Mouse (Mus musculus) mouse embryonic stem cell (cell line): ENCODE results near the gene Zmiz2.
"Not testable (repeated sequence)": the region's sequence is repeated elsewhere in the genome, so short reads cannot be mapped to it uniquely, and the experiment has no call there.

ENCODE experiments used
- in situ Hi-C, 2 experiments: fragments of 300-500 bp; cut with MboI; formaldehyde crosslinking; loops; 1 replicate in 1 of 2; 3 replicates in 1 of 2; pipeline ENCODE4 v1.14.3; 2019 to 2020; ENCODE audit warnings: low sequenced_read_pairs in 2 of 2, low pct_unique_long_range_greater_than_20kb in 1 of 2, mixed read lengths in 1 of 2; ENCODE audit not compliant: unreplicated experiment in 1 of 2

The Zmiz2 gene

DNA sequence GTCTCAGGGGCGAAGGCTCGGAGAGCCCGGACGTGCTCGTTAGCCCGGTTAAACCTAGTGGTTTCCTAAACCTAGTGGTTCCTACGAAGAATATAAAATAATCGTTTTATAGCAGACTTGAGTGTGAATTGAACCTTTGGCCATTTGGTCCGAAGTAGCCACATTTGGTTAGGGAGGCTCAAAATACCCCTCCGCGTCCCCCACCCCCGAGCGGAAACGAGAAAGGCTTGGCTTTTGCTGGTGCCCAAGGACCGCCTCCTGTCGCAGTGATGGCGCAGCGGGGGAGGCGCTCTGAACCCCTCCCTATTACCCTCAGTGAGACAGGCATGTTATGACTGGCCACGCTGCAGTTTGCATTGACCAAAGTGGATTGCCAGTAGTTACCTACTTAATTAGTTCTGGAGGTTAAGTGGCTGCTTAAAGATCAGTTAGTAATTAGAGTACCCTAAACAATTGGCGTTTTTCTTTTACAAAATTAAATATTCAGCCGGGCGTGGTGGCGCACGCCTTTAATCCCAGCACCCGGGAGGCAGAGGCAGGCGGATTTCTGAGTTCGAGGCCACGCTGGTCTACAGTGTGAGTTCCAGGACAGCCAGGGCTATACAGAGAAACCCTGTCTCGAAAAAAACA, 27.6 kb downstream of the Zmiz2 start:
- in situ Hi-C loops: no loop called here

DNA sequence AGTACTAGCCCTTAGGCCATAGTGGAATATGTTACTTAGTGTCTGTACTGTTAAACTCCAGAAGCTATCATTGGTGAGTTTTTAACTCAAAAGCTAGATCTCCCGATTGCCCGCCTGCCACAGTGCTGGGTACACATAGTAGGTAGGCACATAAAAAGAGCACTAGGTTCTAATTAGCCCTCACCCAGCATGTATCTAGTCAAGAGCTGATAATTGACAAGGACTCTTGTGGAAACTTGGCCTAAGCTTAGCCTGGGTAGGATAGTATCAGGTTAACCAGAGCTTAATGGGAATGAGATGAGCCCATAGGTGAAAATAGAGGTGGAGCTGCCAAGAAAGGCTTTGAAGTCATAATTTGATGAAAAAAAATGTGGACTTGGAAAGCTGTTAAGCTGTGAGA, 28.2 kb downstream of the Zmiz2 start:
- in situ Hi-C loops: no loop called here

DNA sequence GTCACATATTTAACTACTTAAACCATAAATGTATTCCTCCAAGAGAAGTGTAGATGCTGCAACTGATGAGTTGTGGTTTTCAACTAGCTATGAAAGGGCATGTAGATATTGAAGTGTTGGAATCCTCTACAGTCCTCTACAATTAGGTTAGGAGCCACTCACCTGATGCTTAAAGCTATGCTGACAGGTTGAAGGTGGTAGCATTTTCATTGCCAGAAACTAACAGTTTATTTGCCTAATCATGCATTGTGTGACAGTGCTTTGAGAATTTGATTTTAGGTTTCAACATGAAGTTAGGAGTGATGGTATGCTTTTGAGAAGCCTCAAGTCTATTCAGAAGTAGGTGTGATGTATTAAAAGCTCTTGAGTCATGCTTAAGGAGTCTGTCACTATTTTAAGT, 28.6 kb downstream of the Zmiz2 start:
- in situ Hi-C loops: no loop called here

- in situ Hi-C loops: no loop called here
Measured at GRCm38 (mm10) chr11:6418751-6419150, 29.9 kb downstream of the Zmiz2 start.

GRCm38 (mm10) chr11:6419156-6419555, 30.3 kb downstream of the Zmiz2 start:
- in situ Hi-C loops: not testable (repeated sequence)

- in situ Hi-C loops: no loop called here
Measured at GRCm38 (mm10) chr11:6420283-6420703, 31.4 kb downstream of the Zmiz2 start.

- in situ Hi-C loops: no loop called here
Measured at GRCm38 (mm10) chr11:6420722-6421350, 32.0 kb downstream of the Zmiz2 start.

GRCm38 (mm10) chr11:6430186-6430585, 41.3 kb downstream of the Zmiz2 start:
- in situ Hi-C loops: no loop called here

GRCm38 (mm10) chr11:6436442-6436841, 47.6 kb downstream of the Zmiz2 start:
- in situ Hi-C loops: no loop called here

GRCm38 (mm10) chr11:6437667-6438066, 48.8 kb downstream of the Zmiz2 start:
- in situ Hi-C loops: no loop called here

- in situ Hi-C loops: no loop called here
Measured at GRCm38 (mm10) chr11:6440171-6440570, 51.3 kb downstream of the Zmiz2 start.

- in situ Hi-C loops: no loop called here
Measured at GRCm38 (mm10) chr11:6442566-6442965, 53.7 kb downstream of the Zmiz2 start.

GRCm38 (mm10) chr11:6443102-6443501, 54.2 kb downstream of the Zmiz2 start:
- in situ Hi-C loops: no loop called here

DNA sequence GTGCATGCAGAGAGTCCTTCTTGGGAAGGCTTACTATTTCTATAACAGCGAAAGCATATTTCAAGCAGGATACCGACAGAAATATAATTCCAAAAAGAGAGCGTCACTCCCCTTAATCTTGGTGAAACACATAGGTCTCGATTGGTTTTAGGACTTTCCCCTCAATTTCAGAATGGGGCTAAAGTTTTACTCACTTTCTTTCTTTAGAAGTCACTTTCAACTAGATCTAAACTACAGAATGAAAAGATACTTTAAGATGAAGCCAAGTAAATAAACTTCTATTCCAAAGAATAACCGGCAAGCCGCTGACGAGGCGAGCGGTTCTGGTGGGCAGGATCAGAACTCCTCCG, 54.8 kb downstream of the Zmiz2 start:
- in situ Hi-C loops: no loop called here

GRCm38 (mm10) chr11:6444077-6444853, 55.4 kb downstream of the Zmiz2 start, which contains the start of gene H2afv:
TSS of gene H2afv (minus strand) at chr11:6444443.
- in situ Hi-C loops: no loop called here

GRCm38 (mm10) chr11:6445441-6445840, 56.6 kb downstream of the Zmiz2 start:
- in situ Hi-C loops: no loop called here

DNA sequence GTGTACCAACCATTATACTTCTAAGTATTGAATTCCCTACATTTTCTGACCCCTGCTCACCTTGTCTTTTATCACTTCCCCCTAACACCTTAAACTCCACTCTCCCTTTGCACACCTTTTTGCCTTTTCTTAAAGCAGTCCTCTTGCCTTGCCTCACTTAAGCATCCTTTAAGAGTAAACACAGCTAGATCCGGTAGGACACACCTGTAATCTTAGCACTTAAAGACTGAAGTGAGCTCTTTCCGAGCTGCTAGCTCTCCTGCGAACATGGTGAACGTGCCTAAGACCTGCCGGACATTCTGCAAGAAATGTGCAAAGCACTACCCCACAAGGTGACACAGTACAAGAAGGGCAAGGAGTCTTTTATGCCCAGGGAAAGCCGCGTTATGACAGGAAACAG, 57.1 kb downstream of the Zmiz2 start:
- in situ Hi-C loops: no loop called here

GRCm38 (mm10) chr11:6447493-6447892, 58.6 kb downstream of the Zmiz2 start:
- in situ Hi-C loops: no loop called here

- in situ Hi-C loops: not testable (repeated sequence)
Measured at GRCm38 (mm10) chr11:6448155-6448554, 59.3 kb downstream of the Zmiz2 start.
